Mouse (Mus musculus) stomach, postnatal 0 days (tissue): ENCODE measurements at regions not wholly inside any gene's neighbourhood (a gene's known extent, or its start where the extent isn't known, plus 50 kb on each side); places are given as distances from the start of the nearest gene placed in this dataset.

Experiments used
- CTCF ChIP-seq: IDR thresholded peaks from 2 replicates; pipeline ENCODE4 v1.5.1; 2016; ENCODE audit warnings: antibody characterized with exemption, low read depth, mild to moderate bottlenecking, moderate library complexity
- EP300 ChIP-seq: optimal IDR thresholded peaks from 2 replicates; pipeline ENCODE3; 2016; ENCODE audit warnings: antibody characterized with exemption

DNA sequence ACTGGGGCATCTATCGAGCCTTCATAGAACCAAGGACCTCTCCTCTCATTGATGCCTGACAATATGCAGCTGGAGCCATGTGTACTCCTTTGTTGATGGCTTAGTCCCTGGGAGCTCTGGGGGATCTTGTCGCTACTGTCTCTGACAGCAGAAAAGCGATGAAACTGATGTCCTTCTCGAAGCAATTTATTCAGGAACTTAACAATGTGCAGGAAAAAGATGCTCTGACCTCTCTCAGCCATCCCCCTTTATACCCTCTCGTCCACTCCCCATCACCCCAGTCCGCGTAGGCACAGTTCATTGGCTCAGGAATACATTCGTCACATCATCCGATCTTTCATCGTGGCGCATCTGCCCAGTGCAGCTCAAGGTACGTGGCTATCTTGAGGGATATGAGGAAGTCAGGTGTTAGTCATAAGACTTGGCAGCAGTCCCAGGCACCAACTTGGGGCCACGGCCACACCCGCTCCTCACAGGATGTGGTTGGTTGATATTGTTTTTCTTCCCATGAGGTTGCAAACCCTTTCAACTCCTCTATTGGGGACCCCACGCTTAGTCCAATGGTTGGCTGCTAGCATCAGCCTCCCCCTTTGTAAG lies 516.3 kb upstream of the Got2 start:
- TF ChIP-seq CTCF: no peak
- TF ChIP-seq EP300: no peak
